Mouse (Mus musculus) embryonic facial prominence, embryonic 10.5 days (tissue): ENCODE measurements around the gene Fam71e1. TPM values are rescaled to one million over a fixed set of nuclear protein-coding genes. Genes with fewer than 3 reads are reported as not detected.

Experiments used
- DNase-seq: peaks from one replicate; pipeline ENCODE4 v3.0.0-alpha.2; 2017; ENCODE audit warnings: low spot score
- H3K27ac ChIP-seq: fragments of 300-500 bp; sonication (generic); replicated peaks from 2 replicates; pipeline ENCODE4 v1.5.1; 2016; ENCODE audit warnings: mild to moderate bottlenecking
- H3K27me3 ChIP-seq: fragments of 300-500 bp; sonication (generic); replicated peaks from 2 replicates; pipeline ENCODE4 v1.6.1; 2016; ENCODE audit warnings: low read depth, mild to moderate bottlenecking; ENCODE audit not compliant: poor library complexity, severe bottlenecking
- H3K36me3 ChIP-seq: fragments of 300-500 bp; sonication (generic); replicated peaks from 2 replicates; pipeline ENCODE4 v1.6.1; 2016; ENCODE audit warnings: mild to moderate bottlenecking, moderate library complexity
- H3K4me1 ChIP-seq: fragments of 300-500 bp; sonication (generic); 2 replicates; pipeline ENCODE4 v1.6.1; 2016
- H3K4me3 ChIP-seq: fragments of 300-500 bp; sonication (generic); 2 replicates; pipeline ENCODE4 v1.5.1; 2016; ENCODE audit warnings: mild to moderate bottlenecking, moderate library complexity
- H3K9me3 ChIP-seq: fragments of 300-500 bp; sonication (generic); 2 replicates; pipeline ENCODE4 v1.6.1; 2016; ENCODE audit warnings: mild to moderate bottlenecking
- WGBS: fragments of 180-500 bp; shearing (Covaris S2); methylation state at CpG from one replicate; pipeline ENCODE4 v1.1.7; 2016; 5-methylcytosine and 5-hydroxymethylcytosine counted together
- polyA plus RNA-seq: library from polyadenylated mRNA; unstranded; fragments of >200 nt; fragmentation: Nextera tagmentation; extraction: Ambion mirVana; gene quantifications from 2 replicates; pipeline ENCODE4 v1.2.1, GENCODE M21; 2016

Fam71e1 gene
- polyA plus RNA-seq, 1 experiment from 2014 or later, result 14.4 TPM

GRCm38 (mm10) chr7:44525126-44525832 is 28.9 kb downstream of the Fam71e1 start:
- 14% methylated on average over 22 of the region's 22 CpGs for WGBS
- Histone ChIP-seq H3K4me1 (peaks cover 27% of the 10 kb centered on the region), H3K27me3 (peaks cover 95% of the 10 kb centered on the region), H3K4me3 (peak overlapping the region; percentile 32), H3K36me3 (no peaks in the 10 kb centered on the region), H3K9me3 (no peaks in the 10 kb centered on the region), H3K27ac (no peak overlapping the region)
- peak; percentile 33 for DNase-seq

- DNase-seq, result no peak
- Histone ChIP-seq H3K27ac (no peak overlapping the region), H3K36me3 (no peaks in the 10 kb centered on the region), H3K4me1 (peaks cover 24% of the 10 kb centered on the region), H3K9me3 (no peaks in the 10 kb centered on the region), H3K27me3 (peaks cover 84% of the 10 kb centered on the region), H3K4me3 (no peak overlapping the region)
- 86% methylated on average over 14 of the region's 14 CpGs for WGBS
Observed at GRCm38 (mm10) chr7:44526414-44527154, 30.2 kb downstream of the Fam71e1 start.

GRCm38 (mm10) chr7:44527483-44528398 is 31.4 kb downstream of the Fam71e1 start:
- H3K27me3 ChIP-seq, result peaks cover 72% of the 10 kb centered on the region
- no peak overlapping the region for H3K27ac ChIP-seq
- H3K4me3 ChIP-seq, result peak overlapping the region; percentile 52
- peaks cover 8% of the 10 kb centered on the region for H3K36me3 ChIP-seq
- H3K4me1 ChIP-seq, result peaks cover 23% of the 10 kb centered on the region
- peak; percentile 78 for DNase-seq
- H3K9me3 ChIP-seq, result no peaks in the 10 kb centered on the region
- WGBS, result 6% methylated on average over 40 of the region's 40 CpGs

- H3K27me3 ChIP-seq, result peaks cover 54% of the 10 kb centered on the region
- H3K27ac ChIP-seq, result no peak overlapping the region
- H3K9me3 ChIP-seq, result no peaks in the 10 kb centered on the region
- WGBS, result 51% methylated on average over 5 of the region's 5 CpGs
- H3K4me1 ChIP-seq, result peaks cover 20% of the 10 kb centered on the region
- no peak overlapping the region for H3K4me3 ChIP-seq
- DNase-seq, result no peak
- H3K36me3 ChIP-seq, result peaks cover 26% of the 10 kb centered on the region
Observed at GRCm38 (mm10) chr7:44529518-44529917, 33.1 kb downstream of the Fam71e1 start.

- WGBS, result 85% methylated on average over 3 of the region's 3 CpGs
Observed at GRCm38 (mm10) chr7:44530507-44530906, 34.1 kb downstream of the Fam71e1 start.

GRCm38 (mm10) chr7:44531207-44531606 is 34.8 kb downstream of the Fam71e1 start:
- peaks cover 8% of the 10 kb centered on the region for H3K4me1 ChIP-seq
- no peaks in the 10 kb centered on the region for H3K9me3 ChIP-seq
- H3K27me3 ChIP-seq, result peaks cover 37% of the 10 kb centered on the region
- no peak overlapping the region for H3K27ac ChIP-seq
- WGBS, result 62% methylated on average over 5 of the region's 5 CpGs
- peaks cover 43% of the 10 kb centered on the region for H3K36me3 ChIP-seq
- no peak for DNase-seq
- no peak overlapping the region for H3K4me3 ChIP-seq

More at GRCm38 (mm10) chr7:44530507-44530906, 34.1 kb downstream of the Fam71e1 start:
- Histone ChIP-seq H3K36me3 (peaks cover 36% of the 10 kb centered on the region), H3K4me3 (no peak overlapping the region), H3K4me1 (peaks cover 10% of the 10 kb centered on the region), H3K9me3 (no peaks in the 10 kb centered on the region), H3K27ac (no peak overlapping the region), H3K27me3 (peaks cover 44% of the 10 kb centered on the region)
- no peak for DNase-seq

GRCm38 (mm10) chr7:44531946-44532732 is 35.8 kb downstream of the Fam71e1 start, which contains the start of gene Spib:
TSS of gene Spib (minus strand) at chr7:44532071.
- 81% methylated on average over 4 of the region's 4 CpGs for WGBS
- no peak for DNase-seq
- H3K27ac ChIP-seq, result no peak within 1 kb of the TSS
- no peak within 1 kb of the TSS for H3K4me3 ChIP-seq
- no peaks in the 10 kb centered on the region for H3K9me3 ChIP-seq
- H3K4me1 ChIP-seq, result peaks cover 8% of the 10 kb centered on the region
- peaks cover 28% of the 10 kb centered on the region for H3K27me3 ChIP-seq
- peaks cover 52% of the 10 kb centered on the region for H3K36me3 ChIP-seq

- WGBS, result 88% methylated on average over 29 of the region's 29 CpGs
- no peaks in the 10 kb centered on the region for H3K9me3 ChIP-seq
- no peak for DNase-seq
- H3K27me3 ChIP-seq, result peaks cover 18% of the 10 kb centered on the region
- H3K4me1 ChIP-seq, result peaks cover 2% of the 10 kb centered on the region
- no peak overlapping the region for H3K27ac ChIP-seq
- H3K36me3 ChIP-seq, result peaks cover 62% of the 10 kb centered on the region
- H3K4me3 ChIP-seq, result no peak overlapping the region
Observed at GRCm38 (mm10) chr7:44532918-44533745, 36.8 kb downstream of the Fam71e1 start.

- no peak for DNase-seq
- peaks cover 13% of the 10 kb centered on the region for H3K27me3 ChIP-seq
- no peak overlapping the region for H3K27ac ChIP-seq
- WGBS, result 73% methylated on average over 12 of the region's 12 CpGs
- no peak overlapping the region for H3K4me3 ChIP-seq
- H3K9me3 ChIP-seq, result no peaks in the 10 kb centered on the region
- no peaks in the 10 kb centered on the region; the same call in 1 of the 2 replicates for H3K4me1 ChIP-seq
- H3K36me3 ChIP-seq, result peaks cover 68% of the 10 kb centered on the region
Observed at GRCm38 (mm10) chr7:44533746-44534045, 37.3 kb downstream of the Fam71e1 start.

GRCm38 (mm10) chr7:44534242-44534641 is 37.9 kb downstream of the Fam71e1 start:
- H3K9me3 ChIP-seq, result no peaks in the 10 kb centered on the region
- peaks cover 73% of the 10 kb centered on the region for H3K36me3 ChIP-seq
- H3K27ac ChIP-seq, result no peak overlapping the region
- WGBS, result 87% methylated on average over 13 of the region's 13 CpGs
- no peaks in the 10 kb centered on the region; the same call in 1 of the 2 replicates for H3K4me1 ChIP-seq
- H3K27me3 ChIP-seq, result peaks cover 7% of the 10 kb centered on the region
- no peak for DNase-seq
- no peak overlapping the region for H3K4me3 ChIP-seq
